Mouse (Mus musculus) E14TG2a.4 (cell line): Measurements from ENCODE around the gene Fgfbp1.

Experiments
- CTCF ChIP-seq: conservative IDR thresholded peaks from 2 replicates; pipeline ENCODE4 v1.5.1; 2014; ENCODE audit warnings: low read length
- NANOG ChIP-seq: IDR thresholded peaks from 2 replicates; pipeline ENCODE4 v1.6.1; 2014; ENCODE audit warnings: borderline replicate concordance, low read length, mixed read lengths

DNA sequence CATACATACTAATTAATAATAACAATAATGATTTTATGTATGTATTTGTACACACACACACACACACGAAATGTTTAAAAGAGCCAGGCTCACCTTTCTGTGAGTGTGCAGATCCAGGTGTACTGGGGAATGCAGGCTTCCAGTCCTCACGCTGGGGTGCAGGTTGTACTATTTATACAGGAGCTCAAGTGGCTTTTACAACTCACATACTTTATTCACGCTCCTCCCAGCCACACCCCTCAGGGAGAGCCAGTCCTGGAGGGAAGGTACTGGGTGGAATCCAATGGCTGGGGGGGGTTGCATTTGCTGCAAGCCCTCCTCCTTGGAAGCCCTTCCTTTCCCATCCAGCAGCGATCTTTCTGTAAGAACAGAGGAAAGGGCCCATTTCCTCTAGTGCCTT lies at the start of gene Fgfbp1:
- TF ChIP-seq CTCF: no peak
- no peak for TF ChIP-seq NANOG
